Mouse (Mus musculus) neural tube, embryonic 14.5 days (tissue): ENCODE results near the gene Inpp5a. TPM values are rescaled to one million over a fixed set of nuclear protein-coding genes. Genes with fewer than 3 reads are reported as not detected.

ENCODE experiments used
- ATAC-seq: fragments of 200-750 bp; cut with Nextera tagmentation; 2 replicates; pipeline ENCODE4 v1.8.0; 2017; ENCODE audit warnings: low read depth, mild to moderate bottlenecking, moderate TSS enrichment, moderate library complexity
- H3K27ac ChIP-seq: fragments of 300-500 bp; sonication (generic); 2 replicates; pipeline ENCODE4 v1.5.1; 2014; ENCODE audit warnings: low read depth, mild to moderate bottlenecking, control low read depth, low read length, moderate library complexity, mixed read lengths
- H3K27me3 ChIP-seq: fragments of 300-500 bp; sonication (generic); 2 replicates; pipeline ENCODE4 v1.6.1; 2014; ENCODE audit warnings: low read length; ENCODE audit not compliant: control insufficient read depth, insufficient read depth
- H3K36me3 ChIP-seq: fragments of 300-500 bp; sonication (generic); 2 replicates; pipeline ENCODE4 v1.6.1; 2014; ENCODE audit warnings: low read length, mixed read lengths; ENCODE audit not compliant: control insufficient read depth, insufficient read depth
- H3K4me1 ChIP-seq: fragments of 300-500 bp; sonication (generic); 2 replicates; pipeline ENCODE4 v1.6.1; 2014; ENCODE audit warnings: low read length; ENCODE audit not compliant: control insufficient read depth, insufficient read depth
- H3K4me2 ChIP-seq: fragments of 300-500 bp; sonication (generic); 2 replicates; pipeline ENCODE4 v1.6.1; 2014; ENCODE audit warnings: mild to moderate bottlenecking, low read depth, low read length, control low read depth
- H3K4me3 ChIP-seq: fragments of 300-500 bp; sonication (generic); 2 replicates; pipeline ENCODE4 v1.5.1; 2014; ENCODE audit warnings: low read depth, low read length, control low read depth, mixed read lengths
- H3K9ac ChIP-seq: fragments of 300-500 bp; sonication (generic); replicated peaks from 2 replicates; pipeline ENCODE4 v1.6.1; 2014; ENCODE audit warnings: low read depth, mild to moderate bottlenecking, control low read depth, low read length, mixed read lengths
- H3K9me3 ChIP-seq: fragments of 300-500 bp; sonication (generic); 2 replicates; pipeline ENCODE4 v1.6.1; 2016; ENCODE audit warnings: low read length; ENCODE audit not compliant: control insufficient read depth
- whole genome bisulfite sequencing: fragments of 180-500 bp; shearing (Covaris S2); extraction: QIAGEN DNeasy Blood & Tissue Kit; methylation state at CpG from one replicate; pipeline ENCODE4 v1.1.7; 2014; 5-methylcytosine and 5-hydroxymethylcytosine counted together
- polyA plus RNA-seq: library from polyadenylated mRNA; unstranded; fragments of >200 nt; fragmentation: Nextera tagmentation; extraction: Ambion mirVana; gene quantifications from 2 replicates; pipeline ENCODE4 v1.2.1, GENCODE M21; 2014

Inpp5a gene
- polyA plus RNA-seq, 1 experiment from 2014 or later = 25.3 TPM

GRCm38 (mm10) chr7:139439922-139440895, 51.3 kb downstream of the Inpp5a start:
- Histone ChIP-seq H3K27me3 (no peaks in the 10 kb centered on the region), H3K36me3 (no peaks in the 10 kb centered on the region)
- whole genome bisulfite sequencing = 88% methylated on average over 6 of the region's 6 CpGs

GRCm38 (mm10) chr7:139441022-139441421, 52.1 kb downstream of the Inpp5a start:
- H3K27me3 ChIP-seq = no peaks in the 10 kb centered on the region
- no peaks in the 10 kb centered on the region for H3K36me3 ChIP-seq
- peaks cover 4% of the 10 kb centered on the region; the same call in 1 of the 2 replicates for H3K4me1 ChIP-seq
- 16% methylated on average over 5 of the region's 5 CpGs for WGBS
- 0 out of 2 replicates have a peak overlapping the region, but pooled peaks have one; percentile 25 for H3K9ac ChIP-seq
- H3K27ac ChIP-seq = no peak overlapping the region
- no peak for ATAC-seq
- H3K4me3 ChIP-seq = no peak overlapping the region
- H3K9me3 ChIP-seq = no peaks in the 10 kb centered on the region
- no peak overlapping the region for H3K4me2 ChIP-seq

More at GRCm38 (mm10) chr7:139439922-139440895, 51.3 kb downstream of the Inpp5a start:
- Histone ChIP-seq H3K9me3 (no peaks in the 10 kb centered on the region), H3K4me3 (no peak overlapping the region), H3K9ac (no peak overlapping the region), H3K4me2 (no peak overlapping the region), H3K4me1 (peaks cover 4% of the 10 kb centered on the region; the same call in 1 of the 2 replicates), H3K27ac (no peak overlapping the region)
- ATAC-seq = no peak

- no peaks in the 10 kb centered on the region for H3K9me3 ChIP-seq
- H3K27ac ChIP-seq = no peak overlapping the region
- H3K36me3 ChIP-seq = no peaks in the 10 kb centered on the region
- WGBS = 74% methylated on average over 10 of the region's 10 CpGs
- H3K4me3 ChIP-seq = no peak overlapping the region
- no peak overlapping the region for H3K9ac ChIP-seq
- peaks cover 4% of the 10 kb centered on the region; the same call in 1 of the 2 replicates for H3K4me1 ChIP-seq
- no peak overlapping the region for H3K4me2 ChIP-seq
- H3K27me3 ChIP-seq = no peaks in the 10 kb centered on the region
- ATAC-seq = no peak
Observed at GRCm38 (mm10) chr7:139441761-139442211, 52.9 kb downstream of the Inpp5a start.

GRCm38 (mm10) chr7:139445621-139446020, 56.7 kb downstream of the Inpp5a start:
- WGBS = 71% methylated on average over 8 of the region's 8 CpGs
- no peak for ATAC-seq
- H3K9me3 ChIP-seq = no peaks in the 10 kb centered on the region
- H3K27ac ChIP-seq = no peak overlapping the region
- no peak overlapping the region for H3K4me2 ChIP-seq
- H3K36me3 ChIP-seq = no peaks in the 10 kb centered on the region
- H3K27me3 ChIP-seq = no peaks in the 10 kb centered on the region
- H3K4me1 ChIP-seq = peaks cover 4% of the 10 kb centered on the region; the same call in 1 of the 2 replicates
- no peak overlapping the region for H3K4me3 ChIP-seq
- H3K9ac ChIP-seq = no peak overlapping the region

- H3K4me2 ChIP-seq = no peak overlapping the region
- no peak overlapping the region for H3K4me3 ChIP-seq
- H3K9ac ChIP-seq = no peak overlapping the region
- no peaks in the 10 kb centered on the region for H3K9me3 ChIP-seq
- H3K27me3 ChIP-seq = no peaks in the 10 kb centered on the region
- WGBS = 80% methylated on average over 3 of the region's 3 CpGs
- ATAC-seq = no peak
- H3K4me1 ChIP-seq = no peaks in the 10 kb centered on the region
- H3K36me3 ChIP-seq = no peaks in the 10 kb centered on the region
- H3K27ac ChIP-seq = no peak overlapping the region
Observed at GRCm38 (mm10) chr7:139447381-139447780, 58.5 kb downstream of the Inpp5a start.

GRCm38 (mm10) chr7:139450186-139450998, 61.5 kb downstream of the Inpp5a start:
- Histone ChIP-seq H3K4me2 (no peak overlapping the region), H3K27me3 (no peaks in the 10 kb centered on the region), H3K36me3 (no peaks in the 10 kb centered on the region), H3K27ac (no peak overlapping the region), H3K9me3 (no peaks in the 10 kb centered on the region), H3K4me3 (no peak overlapping the region), H3K9ac (no peak overlapping the region), H3K4me1 (no peaks in the 10 kb centered on the region)
- 89% methylated on average over 16 of the region's 16 CpGs for WGBS
- ATAC-seq = no peak

GRCm38 (mm10) chr7:139451711-139452110, 62.8 kb downstream of the Inpp5a start:
- no peak overlapping the region for H3K4me3 ChIP-seq
- no peak for ATAC-seq
- no peaks in the 10 kb centered on the region for H3K36me3 ChIP-seq
- WGBS = 88% methylated on average over 5 of the region's 5 CpGs
- H3K9ac ChIP-seq = no peak overlapping the region
- H3K9me3 ChIP-seq = no peaks in the 10 kb centered on the region
- no peak overlapping the region for H3K27ac ChIP-seq
- no peaks in the 10 kb centered on the region for H3K4me1 ChIP-seq
- no peak overlapping the region for H3K4me2 ChIP-seq
- no peaks in the 10 kb centered on the region for H3K27me3 ChIP-seq

GRCm38 (mm10) chr7:139452199-139452598, 63.3 kb downstream of the Inpp5a start:
- Histone ChIP-seq H3K4me3 (no peak overlapping the region), H3K36me3 (no peaks in the 10 kb centered on the region), H3K27ac (no peak overlapping the region), H3K4me1 (no peaks in the 10 kb centered on the region), H3K27me3 (no peaks in the 10 kb centered on the region), H3K4me2 (no peak overlapping the region), H3K9me3 (no peaks in the 10 kb centered on the region), H3K9ac (no peak overlapping the region)
- no peak for ATAC-seq
- WGBS = 88% methylated on average over 2 of the region's 2 CpGs
